Mouse (Mus musculus) liver, adult (tissue): ENCODE results near the gene Prss2.

Experiments used
- GATA4 ChIP-seq: IDR thresholded peaks from 2 replicates; pipeline ENCODE4 v1.6.1; 2014; ENCODE audit warnings: mild to moderate bottlenecking, low read length; ENCODE audit not compliant: insufficient replicate concordance

Prss2 gene

DNA sequence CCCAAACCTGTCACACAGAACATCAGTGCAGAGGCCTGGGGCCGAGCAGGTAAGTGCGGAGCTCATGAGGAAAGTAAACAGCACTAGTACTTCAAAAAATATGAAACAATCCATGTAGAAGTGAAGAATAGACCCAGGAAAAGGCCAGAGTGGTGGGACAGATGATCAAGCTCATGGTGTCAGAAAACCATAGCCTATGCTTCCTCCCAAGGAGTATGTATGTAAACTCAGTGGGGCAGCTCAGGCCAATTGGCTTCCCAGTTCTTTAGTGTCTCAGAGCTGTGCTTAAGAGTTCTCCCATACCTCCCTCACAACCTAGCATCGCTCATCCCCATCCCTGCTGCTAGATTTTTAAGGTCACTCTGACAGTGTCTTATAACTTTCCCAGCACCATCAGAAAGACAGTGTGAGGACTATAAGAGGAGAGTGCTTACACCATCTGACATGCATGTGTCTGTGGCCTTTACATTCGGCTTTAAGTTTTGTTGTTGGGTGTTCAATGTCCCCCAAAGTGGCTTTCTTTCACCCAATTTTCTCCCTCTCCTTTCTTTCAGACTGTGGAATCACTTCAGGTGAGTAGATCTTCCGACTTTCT is 25.6 kb downstream of the Prss2 start:
- TF ChIP-seq GATA4, result no peak

DNA sequence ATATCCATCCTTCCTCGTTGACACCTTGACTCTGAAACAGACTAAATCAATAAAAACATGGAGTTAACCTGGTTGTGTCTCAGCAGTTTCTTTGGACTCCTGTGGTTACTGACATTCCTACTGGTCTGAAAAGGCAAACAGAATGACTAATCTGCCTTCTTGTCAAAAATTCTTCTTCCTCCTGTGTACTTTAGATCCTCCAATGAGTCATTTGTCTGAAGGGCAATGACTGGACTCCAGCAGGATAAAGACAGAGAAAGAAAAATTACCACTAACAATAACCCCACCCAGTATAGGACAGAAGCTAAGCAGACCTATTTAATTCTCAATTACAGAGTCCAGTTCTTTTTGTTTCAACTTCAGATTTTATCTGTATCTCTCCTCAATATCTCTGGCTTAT is 26.7 kb downstream of the Prss2 start:
- no peak for TF ChIP-seq GATA4

DNA sequence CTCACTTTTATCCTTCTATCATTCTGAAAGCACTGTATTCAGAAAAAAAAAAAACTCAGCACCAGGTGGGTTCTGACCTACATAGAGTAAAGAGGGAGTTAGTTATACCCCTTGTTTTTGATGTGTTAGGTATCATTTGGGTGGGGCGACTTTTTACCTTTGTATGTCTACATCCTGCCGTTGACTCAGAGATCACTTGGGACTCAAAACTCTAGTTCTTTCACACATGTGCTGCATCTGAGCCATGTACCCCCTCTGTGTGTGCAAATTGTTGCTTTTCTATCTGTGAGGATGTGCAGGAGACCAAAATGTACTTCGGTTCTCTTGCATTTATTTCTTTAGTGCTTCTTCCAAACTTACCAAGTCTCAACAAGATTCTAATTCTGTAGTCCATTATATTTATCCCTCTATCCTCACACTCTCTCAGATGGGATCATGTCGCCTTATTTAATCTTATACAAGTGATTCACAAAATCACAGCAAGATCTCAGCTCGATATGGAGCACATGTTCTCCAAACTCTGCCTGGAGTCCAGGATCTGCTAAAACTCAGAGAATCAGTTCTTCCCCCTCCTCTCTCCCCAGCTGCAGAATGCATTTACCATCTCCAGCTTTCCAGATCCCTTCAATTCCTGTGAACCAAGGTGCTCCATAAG is 31.9 kb downstream of the Prss2 start:
- no peak for TF ChIP-seq GATA4

DNA sequence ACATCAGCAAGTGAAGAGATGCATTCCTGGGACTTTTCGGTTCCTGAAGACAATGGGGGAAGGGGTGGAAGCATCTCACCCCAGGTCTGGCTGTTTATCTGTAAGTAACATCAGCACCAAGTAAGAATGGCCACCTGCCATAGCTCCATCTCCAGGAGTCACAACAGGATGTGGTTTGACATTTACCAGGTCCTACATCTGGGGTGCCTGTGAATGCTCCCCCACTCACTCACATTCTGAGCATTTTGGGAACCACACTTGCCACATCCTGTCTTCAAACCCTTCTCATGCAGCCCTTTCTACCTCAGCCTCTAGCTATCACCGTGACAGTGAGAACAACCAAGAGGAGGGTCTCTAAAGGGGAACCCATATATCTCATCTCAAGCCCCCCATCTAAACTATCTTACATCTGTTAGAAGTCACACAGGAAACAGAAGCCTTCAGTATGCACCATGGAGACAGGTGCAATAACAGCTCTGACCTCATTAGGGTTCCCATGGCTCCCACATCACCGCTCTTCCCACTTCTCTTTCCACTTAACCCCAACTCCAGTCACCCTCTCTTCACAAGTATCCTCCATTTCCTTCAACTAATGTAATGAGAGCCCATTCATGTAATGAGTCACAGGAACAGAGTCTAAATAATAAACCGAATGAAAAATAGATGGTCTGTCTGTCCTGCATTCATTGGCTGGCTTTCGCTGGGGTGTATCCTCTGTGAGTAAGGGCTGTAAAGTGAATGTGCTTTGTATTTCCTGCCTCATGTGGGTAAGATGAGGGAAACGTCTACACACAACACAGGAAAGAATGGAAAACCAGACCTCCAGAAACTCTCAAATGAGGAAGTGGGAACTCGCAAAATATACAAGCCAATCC is 32.9 kb downstream of the Prss2 start:
- TF ChIP-seq GATA4, result no peak

DNA sequence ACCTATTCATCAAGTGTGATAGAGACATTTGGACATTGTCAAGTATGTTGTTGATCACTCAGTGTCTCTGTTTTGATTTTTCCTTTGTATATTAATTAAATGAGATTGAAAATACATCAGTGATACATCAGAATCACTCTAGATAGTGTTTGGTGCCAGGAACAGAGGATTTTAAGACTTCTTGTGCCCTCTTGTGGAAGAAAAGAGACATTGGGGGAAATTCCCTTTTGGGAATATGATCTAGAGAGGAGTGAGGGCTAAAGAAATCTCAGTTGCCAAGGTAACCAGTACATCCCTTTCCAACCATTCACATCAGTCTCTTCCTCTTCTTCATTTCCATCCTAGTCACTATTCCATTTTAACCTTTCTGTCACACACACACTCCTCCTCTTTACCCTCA is 34.8 kb downstream of the Prss2 start:
- no peak for TF ChIP-seq GATA4

DNA sequence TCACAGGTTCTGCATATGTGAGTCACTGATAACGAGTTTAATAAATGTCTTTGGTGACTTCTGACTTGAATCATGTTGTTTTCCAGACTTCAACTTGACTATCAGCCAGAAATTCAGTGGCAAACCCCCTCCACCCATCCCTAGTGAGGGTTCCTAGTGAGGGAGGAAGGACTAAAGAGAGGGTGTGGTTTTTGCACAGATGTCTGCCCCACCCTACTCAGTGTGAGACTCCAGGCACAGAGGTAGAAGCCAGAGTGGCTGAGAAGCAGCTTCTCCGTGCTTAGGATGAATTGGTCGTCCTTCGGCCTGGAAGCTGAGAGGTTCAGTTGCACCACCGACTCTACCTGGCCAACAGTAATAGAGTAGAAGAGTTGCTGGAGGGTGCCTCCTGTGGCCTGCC is 35.9 kb downstream of the Prss2 start:
- TF ChIP-seq GATA4, result no peak

DNA sequence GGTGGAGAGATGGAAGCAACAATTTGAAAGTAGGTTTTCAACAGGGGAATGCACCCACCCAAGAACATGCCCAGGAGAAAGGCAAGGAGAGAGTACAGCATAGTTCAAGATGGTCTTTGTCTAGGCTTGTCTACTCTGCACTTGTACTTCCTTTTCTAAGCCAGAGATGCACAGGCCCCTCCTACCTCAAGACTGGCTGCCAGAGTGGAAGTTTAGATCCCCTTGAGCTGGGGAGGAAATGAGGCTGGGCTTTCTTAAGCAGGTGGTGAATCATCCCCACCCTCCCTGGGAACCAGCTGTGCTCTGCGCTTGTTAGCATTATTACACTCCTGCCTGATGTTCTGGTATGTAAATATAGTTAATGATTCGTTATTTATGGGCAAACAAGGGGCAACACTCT is 36.7 kb downstream of the Prss2 start:
- TF ChIP-seq GATA4, result no peak

DNA sequence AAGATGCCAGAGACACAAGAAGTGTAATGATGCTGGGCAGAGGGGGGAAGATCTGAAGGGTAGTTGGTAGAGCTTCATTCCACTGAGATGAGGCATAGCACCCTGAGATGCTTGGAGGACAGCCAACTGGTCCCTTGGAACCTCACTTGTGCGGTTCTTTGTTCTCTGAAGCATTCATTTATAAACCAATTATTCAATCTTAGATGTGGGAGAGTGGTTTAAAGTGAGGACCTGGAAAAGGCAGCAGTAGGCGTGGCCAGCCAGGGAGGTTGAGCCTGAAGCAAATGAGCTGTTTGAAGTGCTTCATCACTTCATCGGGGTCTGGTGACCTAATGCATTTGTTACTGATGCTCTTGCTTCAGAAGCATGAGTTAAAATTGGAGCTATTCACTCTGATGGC is 37.7 kb downstream of the Prss2 start:
- no peak for TF ChIP-seq GATA4

DNA sequence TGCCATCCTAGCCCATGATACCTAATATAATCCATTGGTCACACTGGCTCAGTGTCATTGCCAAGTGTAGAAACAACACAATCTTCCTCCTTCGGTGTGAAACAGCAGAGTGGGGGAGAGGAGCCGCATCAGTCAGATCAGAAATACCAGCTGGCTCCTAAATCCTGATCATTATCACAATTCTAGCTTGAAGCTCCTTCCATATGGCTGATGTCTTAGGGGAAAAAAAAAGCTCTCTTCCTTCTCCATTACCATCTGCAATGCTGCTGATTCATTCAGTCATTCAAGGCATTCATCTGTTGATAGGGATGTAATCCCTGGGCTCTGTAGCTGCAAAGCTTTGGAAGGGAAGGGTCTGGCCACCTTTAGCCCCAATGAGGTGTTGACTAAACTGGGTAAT is 38.7 kb downstream of the Prss2 start:
- TF ChIP-seq GATA4, result no peak

DNA sequence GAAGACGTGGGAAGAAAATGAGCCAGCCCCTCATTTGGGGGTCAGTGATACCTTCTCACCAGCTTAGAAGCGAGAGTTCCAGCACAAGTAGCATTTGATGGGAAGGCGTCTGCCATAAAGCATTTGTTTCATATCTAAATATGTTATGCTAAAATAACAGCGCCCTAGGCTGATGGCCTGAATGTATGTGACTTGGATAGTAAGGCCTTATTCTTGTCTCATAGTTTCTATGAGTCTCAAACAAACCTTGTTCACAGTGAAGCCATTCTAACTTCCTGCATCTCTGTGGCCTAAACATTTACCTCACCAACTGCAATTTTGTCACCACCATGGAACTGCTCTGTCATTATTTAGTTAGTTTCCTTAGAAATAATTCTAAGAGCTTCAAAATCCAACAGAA is 41.0 kb downstream of the Prss2 start:
- no peak for TF ChIP-seq GATA4

DNA sequence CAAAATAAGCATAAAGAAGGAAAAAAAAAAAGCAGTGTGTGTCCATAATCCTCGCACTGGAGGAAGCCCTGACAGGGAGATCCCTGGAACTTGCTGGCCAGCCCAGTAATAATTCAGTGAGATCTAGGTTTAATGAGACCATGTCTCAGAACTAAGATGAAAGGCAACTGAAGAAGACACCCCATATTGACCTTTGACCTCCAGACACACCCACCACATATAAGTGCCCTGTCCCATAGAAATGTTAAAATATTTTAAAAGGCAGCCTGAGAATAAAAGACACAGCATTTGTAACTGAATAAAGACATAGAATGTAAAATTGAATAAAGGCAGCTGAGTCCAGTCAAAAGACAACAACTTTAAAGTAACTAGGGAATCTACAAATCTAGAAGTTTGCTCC is 43.7 kb downstream of the Prss2 start:
- no peak for TF ChIP-seq GATA4

DNA sequence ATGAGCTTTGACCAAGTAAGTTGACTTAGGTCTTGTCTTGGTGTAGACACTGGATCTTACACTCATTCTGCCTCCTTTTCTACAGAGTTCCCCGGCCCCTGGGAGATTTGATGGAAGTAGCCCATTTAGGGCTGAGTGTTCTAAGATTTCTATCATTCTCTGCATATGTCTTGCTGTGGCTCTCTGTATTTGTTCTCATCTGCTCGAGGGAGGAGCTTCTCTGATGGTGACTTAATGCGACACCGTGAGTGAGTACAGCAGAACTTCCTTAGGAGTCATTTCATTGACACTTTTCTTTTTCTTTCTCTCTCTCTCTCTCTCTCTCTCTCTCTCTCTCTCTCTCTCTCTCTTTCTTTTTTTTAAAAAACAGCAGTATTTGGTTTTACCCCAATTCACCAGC is 45.4 kb downstream of the Prss2 start:
- TF ChIP-seq GATA4, result no peak

DNA sequence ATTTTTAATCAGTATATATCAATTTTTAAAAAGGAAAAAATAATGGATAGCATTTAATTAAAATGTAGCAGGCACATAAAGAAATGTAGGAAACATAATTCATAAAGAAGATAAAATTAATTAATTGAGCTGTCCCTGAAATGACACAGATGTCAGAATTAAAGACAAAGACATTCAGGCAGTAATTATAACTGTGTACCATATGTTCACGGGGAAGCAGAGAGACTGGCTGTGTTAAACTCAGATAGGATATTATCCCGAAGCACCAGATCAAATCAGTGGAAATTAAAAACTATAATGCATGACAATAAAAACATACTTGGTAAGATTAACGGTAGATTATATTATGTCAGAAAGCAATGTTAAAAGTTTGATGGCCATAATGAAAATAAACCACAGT is 47.5 kb downstream of the Prss2 start:
- no peak for TF ChIP-seq GATA4
